Mouse (Mus musculus): ENCODE measurements around the gene Hoxa6. TPM values are rescaled to one million over a fixed set of nuclear protein-coding genes. Genes with fewer than 3 reads are reported as not detected.

Gene Hoxa6
- polyA plus RNA-seq, 1 experiment from 2014 or later: 2.8 TPM

DNA sequence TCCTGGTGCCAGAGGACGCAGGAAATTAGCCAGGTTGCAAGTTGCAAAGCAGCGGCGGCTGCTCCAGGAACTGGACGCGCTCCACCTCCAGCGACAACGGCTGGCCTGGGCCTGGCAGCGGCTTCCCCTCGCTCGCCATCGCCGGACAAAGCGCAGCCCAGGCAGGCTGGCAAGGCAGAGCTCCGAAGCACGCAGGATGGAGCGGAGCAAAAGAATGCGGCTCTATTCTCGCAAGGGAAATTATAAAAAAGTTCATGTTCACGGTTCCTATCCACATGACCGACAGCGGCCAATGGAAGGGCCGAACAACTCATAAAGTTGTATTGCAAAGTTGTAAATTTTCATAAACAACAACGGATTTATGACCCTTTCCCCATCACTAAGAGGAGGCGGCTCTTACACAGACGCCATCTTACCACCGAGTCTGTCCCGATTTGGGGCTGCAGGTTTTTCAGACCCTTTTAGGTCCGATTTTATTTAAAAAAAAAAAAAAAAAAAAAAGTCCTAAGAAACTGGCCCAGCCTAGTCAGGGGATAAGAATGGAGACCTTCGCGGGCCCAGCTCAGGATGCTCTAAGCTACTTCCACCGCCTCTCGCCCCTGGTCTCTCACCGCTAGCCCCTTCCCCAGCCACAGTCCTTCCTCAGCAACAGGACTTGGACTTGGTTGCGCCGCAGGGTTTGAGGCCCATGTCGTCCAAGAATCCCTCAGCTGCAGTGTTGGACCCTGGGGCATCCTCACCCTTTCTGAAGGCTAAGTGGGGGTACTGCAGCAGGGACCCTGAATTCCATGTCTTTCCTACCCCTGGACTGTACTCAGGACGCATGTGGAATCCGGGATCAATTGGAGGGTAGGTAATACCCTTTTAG lies 4.8 kb upstream of the Hoxa6 start, which contains the start of the genes Hoxa3 and Gm28308:
TSS of gene Hoxa3 (minus strand) at position 218 of the 868 bp plus-strand sequence.
TSS of gene Gm28308 (minus strand) at position 221 of the 868 bp plus-strand sequence.
- DNase-seq (ENCODE audit: low spot score) (peak; percentile 98), ATAC-seq (replicated peaks; ENCODE audit: low FRiP score, low read depth) (peak; percentile 38; the same call in 1 of the 2 replicates)
- peak within 1 kb of the TSS; percentile 99 for H3K27ac ChIP-seq
- H3K36me3 ChIP-seq (ENCODE audit: insufficient read depth, low read length): no peaks in the 10 kb centered on the region
- peak within 1 kb of the TSS; percentile 90 for H3K9ac ChIP-seq (ENCODE audit: low read depth, low read length)
- 4% methylated on average over 37 of the region's 38 CpGs for WGBS
- H3K27me3 ChIP-seq (ENCODE audit: insufficient read depth, low read length): no peaks in the 10 kb centered on the region
- H3K4me3 ChIP-seq (replicated peaks; ENCODE audit: low read depth, low read length): peak within 1 kb of the TSS; percentile 78
- peaks cover 47% of the 10 kb centered on the region for H3K4me1 ChIP-seq (replicated peaks; ENCODE audit: insufficient read depth, low read length)
- H3K9me3 ChIP-seq (replicated peaks; ENCODE audit: low read length): no peaks in the 10 kb centered on the region
- peak within 1 kb of the TSS; percentile 89 for H3K4me2 ChIP-seq (ENCODE audit: low read length)
- TF ChIP-seq CTCF (IDR thresholded peaks at IDR 0.05; ENCODE audit: low read depth): no peak

DNA sequence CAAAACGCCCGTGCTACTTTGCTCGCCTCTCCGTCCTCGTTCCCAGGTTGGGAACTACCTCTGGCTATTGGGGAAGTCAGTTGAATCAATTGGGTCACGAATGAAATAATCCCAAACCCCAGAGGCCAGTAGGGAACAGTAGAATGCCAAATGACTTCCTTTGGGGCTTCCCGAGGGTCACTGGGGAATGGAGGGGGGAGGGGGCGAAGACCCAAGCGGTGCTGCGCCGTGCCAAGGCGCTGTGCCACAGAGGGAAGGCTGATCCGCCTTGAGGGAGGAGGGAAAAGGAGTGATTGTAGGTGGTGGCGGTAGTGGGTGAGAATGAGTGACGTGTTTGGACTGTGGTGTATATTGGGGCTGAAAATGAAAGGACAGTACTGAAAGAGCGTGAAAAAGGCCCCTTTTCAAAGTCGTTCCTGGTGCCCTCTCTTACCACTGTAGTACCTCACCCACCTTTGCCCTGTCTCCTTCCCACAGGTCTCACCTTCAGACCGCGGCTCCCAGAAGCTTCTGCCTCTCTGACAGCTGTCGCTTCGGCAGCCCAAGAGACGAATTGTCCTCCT lies 4.1 kb upstream of the Hoxa6 start:
- DNase-seq (ENCODE audit: low spot score) (no peak), ATAC-seq (replicated peaks; ENCODE audit: low FRiP score, low read depth) (no peak; the same call in 1 of the 2 replicates)
- H3K27me3 ChIP-seq (ENCODE audit: insufficient read depth, low read length): no peaks in the 10 kb centered on the region
- peak overlapping the region; percentile 78 for H3K4me3 ChIP-seq (replicated peaks; ENCODE audit: low read depth, low read length)
- peaks cover 46% of the 10 kb centered on the region for H3K4me1 ChIP-seq (replicated peaks; ENCODE audit: insufficient read depth, low read length)
- no peak for TF ChIP-seq CTCF (IDR thresholded peaks at IDR 0.05; ENCODE audit: low read depth)
- H3K4me2 ChIP-seq (ENCODE audit: low read length): peak overlapping the region; percentile 89
- H3K27ac ChIP-seq: peak overlapping the region; percentile 99
- under 1% methylated on average over 22 of the region's 22 CpGs for WGBS
- peak overlapping the region; percentile 90 for H3K9ac ChIP-seq (ENCODE audit: low read depth, low read length)
- no peaks in the 10 kb centered on the region for H3K9me3 ChIP-seq (replicated peaks; ENCODE audit: low read length)
- H3K36me3 ChIP-seq (ENCODE audit: insufficient read depth, low read length): no peaks in the 10 kb centered on the region

DNA sequence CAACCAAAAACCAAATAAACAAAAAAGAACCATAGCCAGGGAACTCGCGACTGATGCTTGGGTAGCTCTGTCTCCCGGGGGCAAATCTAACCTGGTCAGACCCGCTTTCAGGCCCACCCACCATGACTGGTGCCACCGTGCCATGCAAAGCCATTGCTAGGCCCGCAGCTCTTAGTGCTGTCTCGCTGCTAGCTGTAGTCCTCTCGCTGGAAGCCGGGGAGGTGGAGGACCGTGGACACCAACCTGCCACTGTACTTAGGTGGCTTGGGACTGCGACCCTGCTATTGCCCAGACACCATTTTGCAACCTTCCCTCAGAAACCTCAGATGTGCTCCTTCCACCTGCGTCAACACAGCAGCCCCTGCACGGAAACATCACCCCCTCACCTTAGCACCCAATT lies 3.4 kb upstream of the Hoxa6 start:
- WGBS: 2% methylated on average over 13 of the region's 13 CpGs
- no peak for DNase-seq (ENCODE audit: low spot score)
- TF ChIP-seq CTCF (IDR thresholded peaks at IDR 0.05; ENCODE audit: low read depth): no peak
- Histone ChIP-seq H3K4me1 (replicated peaks; ENCODE audit: insufficient read depth, low read length) (peaks cover 52% of the 10 kb centered on the region), H3K27me3 (ENCODE audit: insufficient read depth, low read length) (no peaks in the 10 kb centered on the region), H3K9me3 (replicated peaks; ENCODE audit: low read length) (no peaks in the 10 kb centered on the region), H3K4me2 (ENCODE audit: low read length) (peak overlapping the region; percentile 89), H3K4me3 (replicated peaks; ENCODE audit: low read depth, low read length) (peak overlapping the region; percentile 78), H3K36me3 (ENCODE audit: insufficient read depth, low read length) (no peaks in the 10 kb centered on the region), H3K27ac (peak overlapping the region; percentile 99), H3K9ac (ENCODE audit: low read depth, low read length) (peak overlapping the region; percentile 90)
- no peak for ATAC-seq (replicated peaks; ENCODE audit: low FRiP score, low read depth)

DNA sequence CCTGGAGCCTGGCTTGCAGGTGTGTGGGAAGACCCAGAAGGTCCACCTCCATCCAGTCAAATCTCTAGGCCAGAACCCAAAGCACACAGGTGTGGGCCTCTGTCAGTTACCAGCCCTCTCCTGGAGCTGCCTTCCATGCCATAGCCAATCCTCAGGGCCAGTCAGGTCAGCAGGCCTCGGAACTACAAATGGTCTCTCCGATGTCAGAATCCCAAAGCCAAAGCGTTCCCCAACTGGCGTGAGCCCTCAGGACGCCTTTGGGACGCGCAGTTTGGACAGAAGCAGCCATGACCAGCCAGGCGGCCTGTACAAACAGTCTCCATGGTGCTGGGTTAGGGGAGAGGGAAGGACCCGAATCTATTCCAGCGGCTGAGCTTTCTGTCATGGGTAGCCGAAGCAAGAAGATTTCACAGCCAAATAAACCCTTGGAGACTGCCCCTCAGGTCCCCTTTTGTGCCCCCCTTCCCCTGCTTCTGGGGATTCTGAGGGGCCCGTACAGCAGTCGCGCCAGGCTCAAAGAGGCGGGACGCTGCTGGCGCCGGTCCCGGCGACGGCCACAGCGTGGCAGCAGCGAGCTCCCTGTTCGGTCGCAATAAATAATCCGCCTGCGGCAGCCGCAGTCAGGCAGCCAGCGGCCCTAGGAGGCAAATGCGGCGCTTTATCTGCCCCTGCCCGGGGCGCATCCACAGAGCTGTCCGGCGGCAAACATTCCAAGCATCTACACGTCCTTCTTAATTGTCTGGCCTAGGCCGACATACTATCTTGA lies 2.8 kb upstream of the Hoxa6 start:
- peak overlapping the region; percentile 99 for H3K27ac ChIP-seq
- TF ChIP-seq CTCF (IDR thresholded peaks at IDR 0.05; ENCODE audit: low read depth): peak; percentile 82
- peak overlapping the region; percentile 89 for H3K4me2 ChIP-seq (ENCODE audit: low read length)
- no peaks in the 10 kb centered on the region for H3K36me3 ChIP-seq (ENCODE audit: insufficient read depth, low read length)
- peak; percentile 15; the same call in 1 of the 2 replicates for ATAC-seq (replicated peaks; ENCODE audit: low FRiP score, low read depth)
- DNase-seq (ENCODE audit: low spot score): peak; percentile 92
- H3K9ac ChIP-seq (ENCODE audit: low read depth, low read length): peak overlapping the region; percentile 90
- H3K27me3 ChIP-seq (ENCODE audit: insufficient read depth, low read length): no peaks in the 10 kb centered on the region
- H3K4me3 ChIP-seq (replicated peaks; ENCODE audit: low read depth, low read length): peak overlapping the region; percentile 78
- H3K4me1 ChIP-seq (replicated peaks; ENCODE audit: insufficient read depth, low read length): peaks cover 55% of the 10 kb centered on the region
- WGBS: under 1% methylated on average over 37 of the region's 37 CpGs
- no peaks in the 10 kb centered on the region for H3K9me3 ChIP-seq (replicated peaks; ENCODE audit: low read length)

DNA sequence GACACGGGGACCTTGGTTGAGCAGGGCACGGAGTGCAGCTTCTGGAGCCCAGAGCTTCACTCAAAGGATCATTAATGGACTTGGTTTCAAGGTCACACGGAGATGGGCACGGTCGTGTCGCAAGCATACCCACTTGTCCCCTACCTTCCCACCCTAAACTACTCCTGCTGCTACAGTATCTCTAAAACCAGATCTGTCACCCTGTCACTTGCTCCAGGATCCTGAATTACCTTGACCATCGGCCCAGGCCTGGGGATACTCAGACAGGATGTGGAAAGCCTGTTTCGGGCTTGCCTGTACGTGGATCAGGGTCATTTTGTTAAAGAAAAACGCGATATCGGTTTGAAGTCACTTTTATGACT lies 1.1 kb upstream of the Hoxa6 start:
- peaks cover 47% of the 10 kb centered on the region for H3K4me1 ChIP-seq (replicated peaks; ENCODE audit: insufficient read depth, low read length)
- H3K4me3 ChIP-seq (replicated peaks; ENCODE audit: low read depth, low read length): peak overlapping the region; percentile 78
- peak overlapping the region; percentile 85 for H3K27ac ChIP-seq
- 7% methylated on average over 12 of the region's 12 CpGs for WGBS
- H3K36me3 ChIP-seq (ENCODE audit: insufficient read depth, low read length): 0 out of 2 replicates have a peak, but pooled peaks cover 4% of the 10 kb centered on the region
- no peaks in the 10 kb centered on the region for H3K27me3 ChIP-seq (ENCODE audit: insufficient read depth, low read length)
- no peaks in the 10 kb centered on the region for H3K9me3 ChIP-seq (replicated peaks; ENCODE audit: low read length)
- peak overlapping the region; percentile 89 for H3K4me2 ChIP-seq (ENCODE audit: low read length)
- H3K9ac ChIP-seq (ENCODE audit: low read depth, low read length): peak overlapping the region; percentile 64
- DNase-seq (ENCODE audit: low spot score) (no peak), ATAC-seq (replicated peaks; ENCODE audit: low FRiP score, low read depth) (no peak)
- TF ChIP-seq CTCF (IDR thresholded peaks at IDR 0.05; ENCODE audit: low read depth): no peak

Measured in kidney, postnatal 0 days (tissue).